9 mouse cellular contexts compared by ENCODE assay signal in genomic region chr2:70562981-70563671, GRCm38 (mm10). TPM values are rescaled to one million over a fixed set of nuclear protein-coding genes. Genes with fewer than 3 reads are reported as not detected.
DNase-seq lines count a peak whose midpoint lies in the region; ATAC-seq lines count a peak whose summit lies in the region.
"Had no signal": no experiment of that assay in that cellular context is flagged by ENCODE, and none has a peak within 500 bp of the region (broad histone marks: within the 10 kb centered on the region; RNA-seq: fewer than 3 reads in every experiment).

No protein-coding gene starts in this region.

- peak overlapping the region; percentile 38 for H3K4me3 ChIP-seq in kidney, embryonic 16.5 days (ENCODE audit: low read length)
- peak overlapping the region; percentile 41 for H3K4me3 ChIP-seq in hindbrain, embryonic 11.5 days (ENCODE audit: low read depth, low read length)
- H3K4me3 ChIP-seq: erythroblast, embryonic 14.5 days had no signal

- WGBS in kidney, embryonic 16.5 days: under 1% methylated on average over 39 of the region's 40 CpGs
- WGBS in hindbrain, embryonic 11.5 days: under 1% methylated on average over 37 of the region's 40 CpGs

- H3K27ac ChIP-seq in kidney, embryonic 16.5 days (ENCODE audit: low read length): no peak overlapping the region
- H3K27ac ChIP-seq in hindbrain, embryonic 11.5 days (ENCODE audit: low read depth, low read length): peak overlapping the region; percentile 63

- H3K4me1 ChIP-seq in kidney, embryonic 16.5 days (ENCODE audit: insufficient read depth, low read length): peaks cover 63% of the 10 kb centered on the region
- H3K4me1 ChIP-seq in hindbrain, embryonic 11.5 days (replicated peaks; ENCODE audit: control insufficient read depth, insufficient read depth, low read length): peaks cover 9% of the 10 kb centered on the region

- H3K36me3 ChIP-seq in kidney, embryonic 16.5 days (ENCODE audit: insufficient read depth, low read length): no peaks in the 10 kb centered on the region
- no peaks in the 10 kb centered on the region for H3K36me3 ChIP-seq in hindbrain, embryonic 11.5 days (ENCODE audit: control insufficient read depth, insufficient read depth, low read length)

- H3K4me2 ChIP-seq in kidney, embryonic 16.5 days (replicated peaks; ENCODE audit: low read depth, low read length): peak overlapping the region; percentile 53
- peak overlapping the region; percentile 25; the same call in 1 of the 2 replicates for H3K4me2 ChIP-seq in hindbrain, embryonic 11.5 days (replicated peaks; ENCODE audit: low read depth, low read length)

- no peaks in the 10 kb centered on the region for H3K9me3 ChIP-seq in kidney, embryonic 16.5 days (ENCODE audit: low read length)
- no peaks in the 10 kb centered on the region for H3K9me3 ChIP-seq in hindbrain, embryonic 11.5 days (ENCODE audit: control insufficient read depth, low read length)

- ATAC-seq in kidney, embryonic 16.5 days (ENCODE audit: low FRiP score, low TSS enrichment): no peak
- no peak for ATAC-seq in hindbrain, embryonic 11.5 days (ENCODE audit: low FRiP score)

- H3K27me3 ChIP-seq in kidney, embryonic 16.5 days (ENCODE audit: insufficient read depth, low read length): peaks cover 90% of the 10 kb centered on the region
- peaks cover 95% of the 10 kb centered on the region for H3K27me3 ChIP-seq in hindbrain, embryonic 11.5 days (ENCODE audit: control insufficient read depth, insufficient read depth, low read length)

- H3K9ac ChIP-seq in kidney, embryonic 16.5 days (replicated peaks; ENCODE audit: low read length): no peak overlapping the region
- peak overlapping the region; percentile 59 for H3K9ac ChIP-seq in hindbrain, embryonic 11.5 days (ENCODE audit: low read depth, low read length)

- no peak for DNase-seq in kidney, adult 9 months
- DNase-seq in embryo, embryonic 11 days: peak; percentile 27
- peak; percentile 57 for DNase-seq in hindbrain, embryonic 11.5 days (ENCODE audit: low spot score)
- DNase-seq in neural tube, embryonic 10.5 days (ENCODE audit: extremely low spot score, low spot score): peak; percentile 52
- DNase-seq in urinary bladder, adult 2 months (ENCODE audit: low spot score): no peak
- no peak for DNase-seq in thymus, postnatal 36 days
- no peak for DNase-seq in ovary, adult 18-20 months (ENCODE audit: low spot score)

RNA-seq across cellular contexts. Expression of gene Gad1, which starts 10.3 kb away (rescaled TPM):
- polyA plus RNA-seq in kidney, embryonic 16.5 days (2015; fragmentation: Nextera tagmentation; extraction: Ambion mirVana): 0.11 and 0.28 TPM in 2 replicates
- polyA plus RNA-seq in hindbrain, embryonic 11.5 days (2014; fragmentation: Nextera tagmentation; extraction: Ambion mirVana): 11.8 and 16.6 TPM in 2 replicates
- polyA plus RNA-seq in urinary bladder, adult 2 months (2012; rRNA removed): 0.12 TPM in 1 of 2 replicates, not detected in the other
- polyA plus RNA-seq: erythroblast, embryonic 14.5 days had no signal

RNA-seq across cellular contexts. Expression of gene Erich2, which starts 54.5 kb away (rescaled TPM):
- 2.6 and 2.7 TPM in 2 replicates for polyA plus RNA-seq in kidney, embryonic 16.5 days (2015; fragmentation: Nextera tagmentation; extraction: Ambion mirVana)
- polyA plus RNA-seq in hindbrain, embryonic 11.5 days (2014; fragmentation: Nextera tagmentation; extraction: Ambion mirVana): 1.2 and 2.1 TPM in 2 replicates
- polyA plus RNA-seq in urinary bladder, adult 2 months (2012; rRNA removed): 0.78 and 1.3 TPM in 2 replicates
- polyA plus RNA-seq: erythroblast, embryonic 14.5 days had no signal

Comparison
In these comparisons a context has a peak if more than half of its experiments do, and no peak if none do; other contexts are left out.
1. DNase-seq: peak in embryo, embryonic 11 days (single experiment), hindbrain, embryonic 11.5 days (single experiment) and neural tube, embryonic 10.5 days (single experiment); none in kidney, adult 9 months (single experiment), urinary bladder, adult 2 months (single experiment), thymus, postnatal 36 days (0 of 2) and ovary, adult 18-20 months (single experiment).
2. RNA of gene Gad1, which starts 10.3 kb away (polyA plus RNA-seq): 11.8 to 16.6 TPM in hindbrain, embryonic 11.5 days; 0.12 TPM in urinary bladder, adult 2 months and 0.11 to 0.28 TPM in kidney, embryonic 16.5 days; every median in the first group is over 10 times any median in the second.